Mouse (Mus musculus): ENCODE data around the gene Pex11g.

DNA sequence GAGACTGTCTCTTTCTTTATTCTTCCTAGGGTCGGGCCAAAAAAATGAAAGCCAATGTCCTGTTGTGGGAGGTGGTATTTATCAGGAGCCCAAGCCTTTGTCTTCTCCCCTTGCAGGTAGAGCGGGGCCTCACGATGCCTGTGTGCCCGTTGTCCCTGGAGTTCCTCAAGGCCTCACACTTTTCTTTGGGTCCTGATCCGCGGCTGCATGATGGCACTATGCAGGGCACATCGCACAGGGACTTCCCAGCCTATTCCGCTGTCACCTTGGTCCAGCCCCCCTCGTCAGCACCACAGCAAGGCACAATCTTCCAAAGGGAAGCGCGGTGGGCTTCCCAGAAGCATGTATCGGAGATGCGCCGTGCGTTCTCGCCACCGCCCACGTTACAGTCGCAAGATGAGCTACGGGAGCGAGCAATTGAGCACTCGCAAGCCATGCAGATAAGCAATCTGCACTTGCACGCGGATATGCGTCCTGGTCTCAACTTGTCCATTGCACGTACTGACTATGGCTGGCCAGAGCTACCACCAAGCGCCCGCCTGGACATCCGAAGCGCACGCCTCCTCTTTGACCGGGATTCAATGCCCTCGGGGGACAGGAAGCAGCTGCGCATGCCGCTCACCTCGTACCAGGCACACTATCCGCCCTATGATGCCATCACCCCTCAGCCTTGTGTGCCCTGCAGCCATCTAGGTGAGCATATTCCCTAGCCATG, 8.4 kb upstream of the Pex11g start:
- no peak for TF ChIP-seq ZC3H11A (IDR thresholded peaks at IDR 0.05; ENCODE audit: borderline replicate concordance, low read depth, low read length)
- no peak for TF ChIP-seq HCFC1 (IDR thresholded peaks at IDR 0.05; ENCODE audit: borderline replicate concordance, insufficient read depth, low read length)
- no peak for TF ChIP-seq CHD2 (IDR thresholded peaks at IDR 0.05; ENCODE audit: low read depth, low read length)
- no peak for TF ChIP-seq MAFK (IDR thresholded peaks at IDR 0.05; ENCODE audit: insufficient read depth, low read depth, low read length)

Measured in ES-E14 (cell line).